Mouse (Mus musculus): ENCODE data around the gene Neurl1a. TPM values are rescaled to one million over a fixed set of nuclear protein-coding genes. Genes with fewer than 3 reads are reported as not detected.

The Neurl1a gene
- total RNA-seq, 2 experiments from 2014 or later = 107 to 111 TPM

DNA sequence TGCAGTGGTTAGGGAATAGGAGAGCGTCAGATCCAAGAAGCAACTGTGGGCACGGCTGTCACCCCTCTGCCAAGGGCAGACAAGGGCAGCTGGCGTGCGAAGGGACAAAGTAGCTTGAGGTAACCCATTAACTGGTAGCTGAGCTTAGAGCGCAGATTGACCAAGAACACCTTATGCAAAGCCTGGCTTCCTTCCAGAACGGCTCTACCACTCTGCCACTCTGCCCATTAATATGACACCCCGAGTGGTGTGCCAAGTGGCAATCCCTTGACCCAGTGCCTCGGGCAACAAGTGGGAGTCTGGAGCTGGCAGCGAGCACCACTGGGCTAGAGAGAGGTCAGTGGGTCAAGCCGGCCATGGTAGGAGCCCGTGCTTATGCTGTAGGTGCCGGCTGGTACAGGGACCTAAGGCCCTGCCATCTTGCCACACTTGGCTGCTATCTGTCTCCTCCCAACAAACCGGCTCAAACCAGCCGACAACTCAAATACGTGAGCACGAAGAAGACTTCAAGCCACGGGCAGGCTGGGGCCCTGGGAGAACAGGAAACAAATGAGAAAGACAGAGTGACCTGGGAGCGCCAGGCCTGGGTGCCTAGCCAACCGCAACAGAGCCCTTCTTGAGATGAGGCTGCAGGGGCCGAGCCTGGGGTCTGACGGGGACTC, 123.7 kb downstream of the Neurl1a start:
- intact Hi-C loops (cut with DNase I) = no loop called here
- DNase-seq (ENCODE audit: extremely low spot score in 1 of 2, low spot score in 2 of 2) = no peak

DNA sequence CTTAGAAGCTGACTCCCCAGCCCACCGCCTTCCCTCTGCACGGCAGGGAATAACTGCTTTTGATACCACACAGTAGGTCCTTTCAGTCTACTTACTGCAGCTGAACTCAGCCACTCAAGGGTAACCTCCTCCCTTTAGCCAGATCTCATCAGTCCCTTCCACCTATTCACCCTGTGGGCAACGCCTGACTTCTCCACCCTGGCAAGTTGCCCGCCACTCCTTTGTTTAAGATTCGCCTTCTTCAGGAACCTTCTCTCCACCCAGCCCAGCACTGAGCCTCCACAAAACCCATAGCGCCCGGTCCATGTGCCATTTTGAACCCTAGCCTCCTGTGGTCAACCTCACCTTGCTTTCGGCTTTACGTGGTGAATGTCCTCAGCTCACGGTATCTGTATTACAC, 124.5 kb downstream of the Neurl1a start:
- intact Hi-C loops (cut with DNase I) = no loop called here
- DNase-seq (ENCODE audit: extremely low spot score in 1 of 2, low spot score in 2 of 2) = peak in 1 of 2 experiments; percentile 62

DNA sequence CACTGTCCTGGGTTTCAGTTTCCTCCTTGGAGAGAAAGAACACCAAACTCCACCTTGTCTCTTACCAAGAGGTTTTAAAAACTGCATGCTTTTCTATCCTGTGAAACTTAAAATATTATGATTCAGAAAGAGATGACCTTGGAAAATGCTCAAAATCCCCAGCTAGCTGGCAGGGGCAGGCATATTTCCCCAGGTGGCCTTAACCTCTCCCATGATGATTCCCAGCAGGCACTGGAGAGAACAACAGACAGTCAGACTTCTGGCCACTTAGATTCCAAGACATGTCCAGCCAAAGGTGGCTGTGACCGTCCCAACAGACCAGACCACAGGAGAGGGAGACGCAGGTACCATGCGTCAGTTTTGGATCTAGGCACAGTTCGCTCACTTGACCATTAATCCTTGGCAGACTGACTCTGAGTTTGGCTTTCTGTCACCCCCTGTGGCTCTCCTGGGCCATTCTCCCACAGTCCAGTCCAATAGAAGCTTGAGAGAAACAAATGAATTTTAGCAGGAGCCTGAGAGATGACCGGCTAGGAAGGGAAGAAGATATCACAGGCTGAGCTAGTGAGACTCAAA, 125.6 kb downstream of the Neurl1a start:
- intact Hi-C loops (cut with DNase I) = no loop called here
- no peak for DNase-seq (ENCODE audit: extremely low spot score in 1 of 2, low spot score in 2 of 2)

DNA sequence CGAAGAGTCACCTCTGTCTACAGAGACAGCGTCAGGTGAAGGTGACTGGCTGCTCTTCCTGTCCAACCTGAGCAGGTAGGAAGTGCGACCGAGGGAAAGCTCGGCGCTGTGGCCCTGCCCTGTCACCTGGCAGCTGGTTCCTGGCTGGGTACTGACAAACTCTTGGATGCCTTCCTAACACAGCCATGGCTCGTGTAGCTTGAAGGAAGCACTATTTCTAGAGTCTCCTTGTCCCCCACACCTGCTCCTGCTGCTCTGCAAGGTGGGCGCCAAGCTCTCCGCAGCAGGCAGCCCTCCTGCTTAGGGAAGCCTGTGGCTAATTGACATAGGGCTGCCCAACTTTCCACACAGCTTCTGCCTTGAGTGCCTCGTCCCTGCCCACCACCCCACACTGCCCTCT, 126.8 kb downstream of the Neurl1a start:
- intact Hi-C loops (cut with DNase I) = no loop called here
- no peak for DNase-seq (ENCODE audit: extremely low spot score in 1 of 2, low spot score in 2 of 2)

DNA sequence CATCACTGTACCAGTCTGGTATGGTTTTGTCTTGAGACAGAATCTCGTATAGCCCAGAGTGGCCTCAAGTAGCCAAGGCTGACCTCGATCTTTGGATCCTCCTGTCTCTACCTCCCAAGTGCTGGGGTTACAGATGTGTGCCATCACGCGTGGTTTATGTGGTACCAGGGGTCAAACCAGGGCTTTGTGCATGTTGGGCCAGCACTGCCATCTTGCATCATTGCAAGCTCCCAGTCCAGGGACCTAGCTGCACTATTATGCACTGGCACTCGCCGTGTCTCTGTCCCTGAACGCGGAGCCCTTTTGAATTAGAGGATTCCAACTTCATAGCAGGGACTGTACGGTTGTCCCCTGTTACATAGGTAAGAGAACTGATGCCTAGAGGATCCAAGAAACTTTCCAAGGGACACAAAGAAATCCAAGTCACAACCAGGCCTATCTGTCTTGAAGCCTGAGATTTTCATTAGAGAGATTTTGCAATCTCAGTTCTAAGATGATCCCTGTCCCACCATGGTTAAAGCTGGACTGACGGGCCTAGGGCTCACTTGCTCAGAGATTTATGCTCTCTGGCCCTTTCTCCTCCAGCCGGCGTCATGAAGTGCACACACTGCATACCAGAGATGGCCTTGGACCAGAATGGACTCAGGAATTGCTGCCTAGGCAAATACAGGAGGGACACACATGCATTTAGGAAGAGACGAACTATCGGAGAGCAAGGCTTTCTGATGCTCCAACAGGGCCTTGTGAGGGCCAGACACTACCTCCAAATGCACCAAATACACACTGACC, 127.7 kb downstream of the Neurl1a start:
- intact Hi-C loops (cut with DNase I) = no loop called here
- no peak for DNase-seq (ENCODE audit: extremely low spot score in 1 of 2, low spot score in 2 of 2)

DNA sequence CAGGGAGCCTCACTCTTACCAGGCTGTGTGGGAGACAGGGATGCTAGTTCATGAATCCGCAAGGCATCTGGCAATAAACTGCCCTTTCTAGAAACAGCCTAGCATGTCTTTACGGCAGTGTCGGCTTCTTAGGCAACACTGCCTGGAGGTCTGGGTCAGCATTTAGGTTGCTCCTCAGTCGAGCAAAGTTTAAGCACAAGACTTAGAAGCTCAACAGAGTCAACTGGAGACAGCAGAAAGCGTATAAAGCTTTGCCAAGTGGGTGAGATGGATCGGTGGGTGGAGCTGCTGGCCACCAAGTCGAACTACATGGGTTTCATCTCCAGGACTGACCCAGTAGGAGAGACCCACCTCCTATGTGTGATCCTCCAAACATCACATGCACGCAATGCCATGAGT, 128.3 kb downstream of the Neurl1a start:
- no peak for DNase-seq (ENCODE audit: extremely low spot score in 1 of 2, low spot score in 2 of 2)
- intact Hi-C loops (cut with DNase I) = no loop called here

Small RNAs within 50 kb of the gene (microRNA-seq; reads per million reads assigned to microRNA genes)
- 1.7 reads per million for gene Mir6995

Other genes with a start within 250 kb of the Neurl1a start
- 100 to 1,000 TPM; 180 to 190 TPM for gene Ina, start 164.1 kb upstream of the Neurl1a start, total RNA-seq (2021)
- gene Nt5c2, start 163.7 kb upstream of the Neurl1a start, total RNA-seq (2021) = 10 to 100 TPM; 76.4 to 87.4 TPM
- gene Pcgf6, start 127.9 kb upstream of the Neurl1a start, total RNA-seq (2021) = 10 to 100 TPM; 15.7 to 18.0 TPM
- gene Taf5, start 111.1 kb upstream of the Neurl1a start, total RNA-seq (2021) = 1 to 10 TPM; 5.1 to 6.0 TPM
- 100 to 1,000 TPM; 816 to 827 TPM for gene Usmg5, start 88.2 kb upstream of the Neurl1a start, total RNA-seq (2021)
- 10 to 100 TPM; 14.2 to 14.8 TPM for gene Pdcd11, start 88.1 kb upstream of the Neurl1a start, total RNA-seq (2021)
- gene Calhm2, start 40.5 kb upstream of the Neurl1a start, total RNA-seq (2021) = 1 to 10 TPM; 3.0 to 4.3 TPM
- not detected for gene Calhm1, start 34.6 kb upstream of the Neurl1a start, total RNA-seq (2021)
- not detected for gene Calhm3, start 21.1 kb upstream of the Neurl1a start, total RNA-seq (2021)

Measured in left cerebral cortex, postnatal 10 days (tissue).